Mouse (Mus musculus): Measurements from ENCODE around the gene Cstf3. TPM values are rescaled to one million over a fixed set of nuclear protein-coding genes. Genes with fewer than 3 reads are reported as not detected.
A peak's percentile ranks its signal among the peaks of the same experiment; 100 is the strongest.
"Not testable (repeated sequence)": the region's sequence is repeated elsewhere in the genome, so short reads cannot be mapped to it uniquely, and the experiment has no call there.

Cstf3 gene
- polyA plus RNA-seq (2012; rRNA removed), result 43.7 and 52.2 TPM in 2 replicates
- 52.9 and 61.4 TPM in 2 replicates for polyA plus RNA-seq (2014; fragmentation: Nextera tagmentation; extraction: Ambion mirVana)

- 0 out of 2 replicates have a peak, but pooled peaks have one; percentile 31 for TF ChIP-seq POLR2A (IDR thresholded peaks at IDR 0.05; ENCODE audit: borderline replicate concordance, extremely low read depth, insufficient read depth, insufficient read length)
- Histone ChIP-seq H3K9me3 (ENCODE audit: control insufficient read depth, low read length) (no peaks in the 10 kb centered on the region), H3K36me3 (ENCODE audit: control insufficient read depth, insufficient read depth, low read length) (no peaks in the 10 kb centered on the region), H3K27me3 (ENCODE audit: control insufficient read depth, insufficient read depth, low read length) (no peaks in the 10 kb centered on the region), H3K4me2 (replicated peaks; ENCODE audit: low read depth, low read length, severe bottlenecking) (peak within 1 kb of the TSS; percentile 73), H3K4me1 (ENCODE audit: control insufficient read depth, insufficient read depth, low read length) (peaks cover 13% of the 10 kb centered on the region), H3K27ac (replicated peaks; ENCODE audit: low read depth, low read length) (peak within 1 kb of the TSS; percentile 83), H3K4me3 (replicated peaks; ENCODE audit: low read length) (peak within 1 kb of the TSS; percentile 85), H3K9ac (ENCODE audit: low read depth, low read length, severe bottlenecking) (peak within 1 kb of the TSS; percentile 87)
- WGBS, result under 1% methylated on average over 59 of the region's 59 CpGs
- DNase-seq (ENCODE audit: low spot score), result peak; percentile 99
- peak; percentile 99 for ATAC-seq (ENCODE audit: low FRiP score, low read depth)
Measured at GRCm38 (mm10) chr2:104590068-104590828, at the start of gene Cstf3. TSS of gene Cstf3 (plus strand) at chr2:104590523.

- H3K9me3 ChIP-seq (ENCODE audit: control insufficient read depth, low read length); H3K36me3 ChIP-seq (ENCODE audit: control insufficient read depth, insufficient read depth, low read length); H3K4me2 ChIP-seq (replicated peaks; ENCODE audit: low read depth, low read length, severe bottlenecking); H3K27me3 ChIP-seq (ENCODE audit: control insufficient read depth, insufficient read depth, low read length); H3K4me3 ChIP-seq (replicated peaks; ENCODE audit: low read length); H3K4me1 ChIP-seq (ENCODE audit: control insufficient read depth, insufficient read depth, low read length); ATAC-seq (ENCODE audit: low FRiP score, low read depth); H3K27ac ChIP-seq (replicated peaks; ENCODE audit: low read depth, low read length); H3K9ac ChIP-seq (ENCODE audit: low read depth, low read length, severe bottlenecking); DNase-seq (ENCODE audit: low spot score): not testable (repeated sequence)
- 93% methylated on average over 19 of the region's 22 CpGs for WGBS
Measured at GRCm38 (mm10) chr2:104556711-104557110, 33.6 kb upstream of the Cstf3 start.

GRCm38 (mm10) chr2:104557722-104558121 is 32.6 kb upstream of the Cstf3 start:
- no peak overlapping the region for H3K4me3 ChIP-seq (replicated peaks; ENCODE audit: low read length)
- ATAC-seq (ENCODE audit: low FRiP score, low read depth) (no peak), DNase-seq (ENCODE audit: low spot score) (no peak)
- no peak overlapping the region for H3K9ac ChIP-seq (ENCODE audit: low read depth, low read length, severe bottlenecking)
- no peak for TF ChIP-seq POLR2A (IDR thresholded peaks at IDR 0.05; ENCODE audit: borderline replicate concordance, extremely low read depth, insufficient read depth, insufficient read length)
- WGBS, result 92% methylated on average over 9 of the region's 9 CpGs
- no peaks in the 10 kb centered on the region for H3K9me3 ChIP-seq (ENCODE audit: control insufficient read depth, low read length)
- no peaks in the 10 kb centered on the region for H3K36me3 ChIP-seq (ENCODE audit: control insufficient read depth, insufficient read depth, low read length)
- H3K4me2 ChIP-seq (replicated peaks; ENCODE audit: low read depth, low read length, severe bottlenecking), result no peak overlapping the region
- no peak overlapping the region for H3K27ac ChIP-seq (replicated peaks; ENCODE audit: low read depth, low read length)
- H3K4me1 ChIP-seq (ENCODE audit: control insufficient read depth, insufficient read depth, low read length), result no peaks in the 10 kb centered on the region
- H3K27me3 ChIP-seq (ENCODE audit: control insufficient read depth, insufficient read depth, low read length), result no peaks in the 10 kb centered on the region

GRCm38 (mm10) chr2:104558326-104558725 is 32.0 kb upstream of the Cstf3 start:
- H3K36me3 ChIP-seq (ENCODE audit: control insufficient read depth, insufficient read depth, low read length), result no peaks in the 10 kb centered on the region
- no peak for ATAC-seq (ENCODE audit: low FRiP score, low read depth)
- no peak for DNase-seq (ENCODE audit: low spot score)
- no peaks in the 10 kb centered on the region for H3K9me3 ChIP-seq (ENCODE audit: control insufficient read depth, low read length)
- no peak overlapping the region for H3K4me3 ChIP-seq (replicated peaks; ENCODE audit: low read length)
- no peak overlapping the region for H3K9ac ChIP-seq (ENCODE audit: low read depth, low read length, severe bottlenecking)
- H3K4me1 ChIP-seq (ENCODE audit: control insufficient read depth, insufficient read depth, low read length), result no peaks in the 10 kb centered on the region
- TF ChIP-seq POLR2A (IDR thresholded peaks at IDR 0.05; ENCODE audit: borderline replicate concordance, extremely low read depth, insufficient read depth, insufficient read length), result no peak
- H3K27ac ChIP-seq (replicated peaks; ENCODE audit: low read depth, low read length), result no peak overlapping the region
- no peak overlapping the region for H3K4me2 ChIP-seq (replicated peaks; ENCODE audit: low read depth, low read length, severe bottlenecking)
- no peaks in the 10 kb centered on the region for H3K27me3 ChIP-seq (ENCODE audit: control insufficient read depth, insufficient read depth, low read length)
- 71% methylated on average over 4 of the region's 4 CpGs for WGBS

- H3K9me3 ChIP-seq (ENCODE audit: control insufficient read depth, low read length), result no peaks in the 10 kb centered on the region
- no peak overlapping the region for H3K27ac ChIP-seq (replicated peaks; ENCODE audit: low read depth, low read length)
- DNase-seq (ENCODE audit: low spot score), result peak; percentile 15
- no peaks in the 10 kb centered on the region for H3K36me3 ChIP-seq (ENCODE audit: control insufficient read depth, insufficient read depth, low read length)
- H3K4me1 ChIP-seq (ENCODE audit: control insufficient read depth, insufficient read depth, low read length), result no peaks in the 10 kb centered on the region
- no peak for ATAC-seq (ENCODE audit: low FRiP score, low read depth)
- no peak overlapping the region for H3K4me3 ChIP-seq (replicated peaks; ENCODE audit: low read length)
- no peak overlapping the region for H3K9ac ChIP-seq (ENCODE audit: low read depth, low read length, severe bottlenecking)
- H3K27me3 ChIP-seq (ENCODE audit: control insufficient read depth, insufficient read depth, low read length), result no peaks in the 10 kb centered on the region
- H3K4me2 ChIP-seq (replicated peaks; ENCODE audit: low read depth, low read length, severe bottlenecking), result no peak overlapping the region
- TF ChIP-seq POLR2A (IDR thresholded peaks at IDR 0.05; ENCODE audit: borderline replicate concordance, extremely low read depth, insufficient read depth, insufficient read length), result no peak
- 70% methylated on average over 6 of the region's 6 CpGs for WGBS
Measured at GRCm38 (mm10) chr2:104558938-104559337, 31.4 kb upstream of the Cstf3 start.
